Mouse (Mus musculus) monocyte, adult 2 months (primary cell): ENCODE results near the gene Lgsn.

Experiments used
- DNase-seq, 2 experiments: peaks; one replicate each; pipeline ENCODE4 v3.0.0; 2022; ENCODE audit warnings: low spot score in 2 of 2, low read depth in 1 of 2

Gene Lgsn

GRCm38 (mm10) chr1:31176101-31176500, at the start of gene Lgsn:
TSS of gene Lgsn (plus strand) at chr1:31176401.
- no peak for DNase-seq

GRCm38 (mm10) chr1:31138387-31138786, 37.8 kb upstream of the Lgsn start:
- DNase-seq, result no peak

DNA sequence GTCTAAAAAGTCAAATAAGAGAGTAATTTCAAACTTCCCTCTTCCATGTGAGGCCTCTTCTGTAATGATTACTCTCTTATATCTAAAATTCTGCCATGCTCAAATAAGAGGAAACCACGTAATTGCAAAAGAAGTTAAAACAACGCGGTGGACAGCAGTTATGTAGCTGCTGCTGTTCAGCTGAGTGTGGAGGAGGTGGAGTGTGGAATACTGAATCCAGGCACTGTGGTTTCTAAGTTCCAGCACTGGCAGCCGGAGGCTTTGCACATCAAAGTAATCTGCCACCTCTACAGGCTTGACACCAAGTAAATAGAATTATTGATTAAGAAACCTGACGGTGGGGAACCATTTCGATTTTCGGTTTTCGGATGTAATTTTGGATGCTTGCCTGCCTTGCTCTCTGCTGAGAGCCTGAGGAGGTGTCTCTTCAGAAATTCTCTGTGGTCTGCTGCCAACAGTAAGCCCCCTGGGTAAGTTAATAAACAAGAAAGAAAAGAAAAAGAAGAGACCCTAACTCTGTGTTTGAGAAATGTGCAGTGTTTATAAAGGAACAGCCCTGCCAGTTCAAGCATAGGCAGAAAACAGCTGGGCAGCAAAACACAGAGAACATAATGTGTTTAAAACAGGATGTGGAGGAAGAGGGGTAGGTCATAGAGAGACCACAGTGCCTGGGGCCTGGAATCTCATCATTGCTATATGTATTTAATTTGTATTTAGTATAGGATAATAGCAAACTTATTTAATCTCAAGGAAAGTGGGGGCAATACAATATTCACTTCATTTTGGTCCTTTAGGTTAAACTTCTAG, 33.7 kb upstream of the Lgsn start:
- no peak for DNase-seq

GRCm38 (mm10) chr1:31143571-31143970, 32.6 kb upstream of the Lgsn start:
- no peak for DNase-seq

GRCm38 (mm10) chr1:31149671-31150070, 26.5 kb upstream of the Lgsn start:
- no peak for DNase-seq

GRCm38 (mm10) chr1:31150546-31150945, 25.7 kb upstream of the Lgsn start:
- DNase-seq, result no peak

- DNase-seq, result no peak
Observed at GRCm38 (mm10) chr1:31152799-31153426, 23.3 kb upstream of the Lgsn start.

- DNase-seq, result no peak
Observed at GRCm38 (mm10) chr1:31153793-31154349, 22.3 kb upstream of the Lgsn start.

GRCm38 (mm10) chr1:31156185-31156584, 20.0 kb upstream of the Lgsn start:
- DNase-seq, result no peak

- DNase-seq, result no peak
Observed at GRCm38 (mm10) chr1:31156884-31157283, 19.3 kb upstream of the Lgsn start.

GRCm38 (mm10) chr1:31164527-31165189, 11.5 kb upstream of the Lgsn start:
- no peak for DNase-seq

DNA sequence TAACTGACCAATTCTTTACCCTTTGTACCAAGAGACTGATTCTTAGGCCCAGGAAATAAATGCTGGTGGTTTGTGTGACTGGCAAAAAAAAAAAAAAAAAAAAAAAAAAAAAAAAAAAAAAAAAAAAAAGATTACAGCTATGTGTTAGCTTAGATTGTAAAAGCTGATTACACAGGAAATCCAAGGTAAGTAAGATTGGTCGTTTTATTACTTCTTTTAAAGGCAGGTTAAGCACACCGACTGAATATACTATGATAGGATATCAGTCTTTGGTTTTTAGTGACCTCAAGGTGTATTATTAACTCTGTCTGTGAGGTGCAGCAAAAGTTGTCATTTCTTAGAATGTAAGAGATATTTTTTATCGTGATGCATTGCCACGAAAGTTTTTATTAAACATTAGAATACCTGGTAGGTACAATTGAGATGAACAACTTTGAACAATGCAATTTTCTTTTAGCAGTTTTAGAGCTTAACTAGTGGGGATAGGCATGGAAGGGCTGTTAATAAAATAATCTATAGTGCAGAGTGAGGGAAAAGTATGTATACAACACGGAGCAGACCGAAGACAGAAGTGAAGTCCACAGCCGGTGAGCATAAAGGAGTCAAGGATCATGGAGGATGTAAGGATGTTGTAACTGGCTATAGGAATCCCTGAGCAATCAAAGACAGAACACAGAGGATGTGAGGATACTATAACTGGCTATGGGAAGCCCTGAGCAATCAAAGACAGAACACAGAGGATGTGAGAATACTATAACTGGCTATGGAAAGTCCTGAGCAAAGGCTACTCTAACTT, 10.7 kb upstream of the Lgsn start:
- no peak for DNase-seq

DNA sequence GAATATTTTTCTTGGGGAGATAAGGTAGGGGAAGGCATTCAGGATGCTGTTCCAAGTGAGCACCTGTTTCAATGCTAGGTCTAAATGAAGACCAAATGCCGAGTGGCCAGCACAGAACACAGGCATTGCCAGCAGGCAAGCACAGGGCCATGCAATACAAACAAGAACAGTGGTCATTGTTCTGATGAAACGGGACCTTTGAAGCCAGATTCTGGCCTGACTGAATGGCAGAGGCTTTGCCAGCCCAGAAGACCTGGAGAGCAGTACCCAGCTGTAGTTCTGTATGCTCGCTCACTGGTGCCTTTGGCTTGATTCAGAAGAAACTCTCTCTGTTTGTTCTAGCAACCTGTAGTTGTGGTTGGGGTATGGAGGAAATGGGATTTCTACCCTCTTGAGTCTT, 800 bp upstream of the Lgsn start:
- no peak for DNase-seq

- no peak for DNase-seq
Observed at GRCm38 (mm10) chr1:31178264-31178663, 2.1 kb downstream of the Lgsn start.

- DNase-seq, result no peak
Observed at GRCm38 (mm10) chr1:31190237-31190866, 14.2 kb downstream of the Lgsn start.

DNA sequence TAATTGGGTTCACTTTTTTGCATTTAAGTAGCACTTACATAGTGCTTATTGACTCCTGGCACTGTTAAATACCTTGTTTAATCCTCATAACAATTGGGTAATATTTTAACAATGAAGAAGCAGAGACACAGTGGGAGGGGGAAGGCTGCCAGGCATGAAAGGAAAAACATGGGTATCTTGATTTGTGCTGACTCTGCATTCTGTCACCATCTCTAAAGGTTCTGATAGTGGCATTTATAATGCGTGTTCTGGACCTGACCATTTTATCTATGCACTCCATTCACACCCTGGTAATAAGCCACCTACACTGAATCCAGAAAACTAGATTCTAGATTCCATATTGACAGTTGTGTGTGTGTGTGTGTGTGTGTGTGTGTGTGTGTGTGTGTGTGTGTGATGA, 19.4 kb downstream of the Lgsn start:
- DNase-seq, result no peak

GRCm38 (mm10) chr1:31196959-31197358, 20.8 kb downstream of the Lgsn start:
- DNase-seq, result no peak

GRCm38 (mm10) chr1:31203771-31204170, 27.6 kb downstream of the Lgsn start:
- no peak for DNase-seq

GRCm38 (mm10) chr1:31205346-31205745, 29.1 kb downstream of the Lgsn start:
- DNase-seq, result no peak

- DNase-seq, result no peak
Observed at GRCm38 (mm10) chr1:31205770-31206169, 29.6 kb downstream of the Lgsn start.

DNA sequence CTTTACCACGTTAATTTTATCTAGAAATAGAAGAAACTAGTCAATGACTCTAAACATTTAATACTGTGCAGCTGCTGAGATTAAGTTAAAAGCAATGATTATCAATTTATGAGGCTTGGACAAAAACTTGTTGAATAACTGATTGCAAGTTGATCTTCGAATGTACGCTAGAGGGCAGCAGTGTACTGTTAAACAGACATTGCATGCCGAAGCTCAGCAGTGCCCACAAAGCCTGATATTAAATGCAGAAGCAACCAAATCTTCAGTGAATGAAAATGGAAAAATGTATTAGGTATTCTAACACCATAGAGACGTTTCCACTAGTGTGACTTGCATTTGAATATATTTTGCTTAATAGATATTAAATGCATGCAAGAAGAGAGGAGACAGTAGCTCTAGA, 33.9 kb downstream of the Lgsn start:
- DNase-seq, result no peak
